Mouse (Mus musculus) embryo, embryonic 9.5 days (tissue): Measurements from ENCODE around the gene Trak1.
"Not testable (repeated sequence)": the region's sequence is repeated elsewhere in the genome, so short reads cannot be mapped to it uniquely, and the experiment has no call there.

ENCODE experiments used
- DNase-seq: peaks from one replicate; pipeline ENCODE4 v3.0.0-alpha.2; 2017; ENCODE audit errors: extremely low spot score

Gene Trak1

GRCm38 (mm10) chr9:121319323-121319966, 22.1 kb downstream of the Trak1 start:
- no peak for DNase-seq

- no peak for DNase-seq
Measured at GRCm38 (mm10) chr9:121320433-121320832, 23.1 kb downstream of the Trak1 start.

- no peak for DNase-seq
Measured at GRCm38 (mm10) chr9:121321118-121321517, 23.8 kb downstream of the Trak1 start.

- no peak for DNase-seq
Measured at GRCm38 (mm10) chr9:121322034-121322433, 24.7 kb downstream of the Trak1 start.

GRCm38 (mm10) chr9:121328342-121328741, 31.0 kb downstream of the Trak1 start:
- DNase-seq: not testable (repeated sequence)

GRCm38 (mm10) chr9:121329181-121329580, 31.9 kb downstream of the Trak1 start:
- DNase-seq: no peak

GRCm38 (mm10) chr9:121330065-121330464, 32.8 kb downstream of the Trak1 start:
- no peak for DNase-seq

- DNase-seq: no peak
Measured at GRCm38 (mm10) chr9:121331438-121331837, 34.1 kb downstream of the Trak1 start.

- DNase-seq: peak; percentile 86
Measured at GRCm38 (mm10) chr9:121331878-121332630, 34.8 kb downstream of the Trak1 start.

GRCm38 (mm10) chr9:121333559-121333958, 36.3 kb downstream of the Trak1 start:
- DNase-seq: no peak

GRCm38 (mm10) chr9:121334311-121334851, 37.1 kb downstream of the Trak1 start:
- DNase-seq: no peak

GRCm38 (mm10) chr9:121335568-121335967, 38.3 kb downstream of the Trak1 start:
- no peak for DNase-seq

- no peak for DNase-seq
Measured at GRCm38 (mm10) chr9:121336324-121336946, 39.1 kb downstream of the Trak1 start.

GRCm38 (mm10) chr9:121337216-121337937, 40.1 kb downstream of the Trak1 start:
- DNase-seq: no peak

- no peak for DNase-seq
Measured at GRCm38 (mm10) chr9:121337938-121338289, 40.6 kb downstream of the Trak1 start.

- DNase-seq: no peak
Measured at GRCm38 (mm10) chr9:121341832-121342231, 44.5 kb downstream of the Trak1 start.

- no peak for DNase-seq
Measured at GRCm38 (mm10) chr9:121342510-121343110, 45.3 kb downstream of the Trak1 start.

GRCm38 (mm10) chr9:121343122-121343876, 46.0 kb downstream of the Trak1 start:
- DNase-seq: no peak

GRCm38 (mm10) chr9:121344344-121344743, 47.0 kb downstream of the Trak1 start:
- no peak for DNase-seq

- no peak for DNase-seq
Measured at GRCm38 (mm10) chr9:121345427-121346130, 48.3 kb downstream of the Trak1 start.
